Mouse (Mus musculus): ENCODE results near the gene Paics. TPM values are rescaled to one million over a fixed set of nuclear protein-coding genes. Genes with fewer than 3 reads are reported as not detected.
A peak's percentile ranks its signal among the peaks of the same experiment; 100 is the strongest.

The Paics gene
- polyA plus RNA-seq, 1 experiment from 2014 or later: 223 TPM

- 3% methylated on average over 17 of the region's 17 CpGs for WGBS
- no peaks in the 10 kb centered on the region for H3K9me3 ChIP-seq (replicated peaks)
- peak overlapping the region; percentile 81 for H3K4me2 ChIP-seq (replicated peaks)
- H3K9ac ChIP-seq: peak overlapping the region; percentile 72
- H3K4me3 ChIP-seq (replicated peaks): peak overlapping the region; percentile 97
- peaks cover 20% of the 10 kb centered on the region for H3K4me1 ChIP-seq
- no peak overlapping the region; the same call in 1 of the 2 replicates for H3K27ac ChIP-seq (replicated peaks)
- ATAC-seq (ENCODE audit: insufficient number of reproducible peaks, low FRiP score, low TSS enrichment, low read depth): no peak; the same call in 1 of the 2 replicates
- H3K36me3 ChIP-seq: peaks cover 34% of the 10 kb centered on the region
- H3K27me3 ChIP-seq: no peaks in the 10 kb centered on the region
Observed at GRCm38 (mm10) chr5:76974207-76974553, 23.1 kb downstream of the Paics start.

- Histone ChIP-seq H3K9me3 (replicated peaks) (no peaks in the 10 kb centered on the region), H3K27me3 (no peaks in the 10 kb centered on the region), H3K4me2 (replicated peaks) (peak within 1 kb of the TSS; percentile 81), H3K36me3 (peaks cover 36% of the 10 kb centered on the region), H3K4me3 (replicated peaks) (peak within 1 kb of the TSS; percentile 97), H3K27ac (replicated peaks) (peak within 1 kb of the TSS; percentile 95), H3K4me1 (peaks cover 20% of the 10 kb centered on the region), H3K9ac (peak within 1 kb of the TSS; percentile 84)
- under 1% methylated on average over 60 of the region's 60 CpGs for WGBS
- ATAC-seq (ENCODE audit: insufficient number of reproducible peaks, low FRiP score, low TSS enrichment, low read depth): peak; percentile 93
Observed at GRCm38 (mm10) chr5:76974554-76975285, 23.6 kb downstream of the Paics start, which contains the start of gene Srp72. Gene Srp72 (plus strand): TSS chr5:76974683.

- Histone ChIP-seq H3K4me3 (replicated peaks) (peak overlapping the region; percentile 97), H3K36me3 (peaks cover 32% of the 10 kb centered on the region), H3K4me2 (replicated peaks) (peak overlapping the region; percentile 81), H3K27me3 (no peaks in the 10 kb centered on the region), H3K9me3 (replicated peaks) (no peaks in the 10 kb centered on the region), H3K27ac (replicated peaks) (no peak overlapping the region), H3K4me1 (peaks cover 20% of the 10 kb centered on the region), H3K9ac (no peak overlapping the region)
- WGBS: 80% methylated on average over 8 of the region's 8 CpGs
- ATAC-seq (ENCODE audit: insufficient number of reproducible peaks, low FRiP score, low TSS enrichment, low read depth): no peak
Observed at GRCm38 (mm10) chr5:76975736-76976135, 24.6 kb downstream of the Paics start.

- Histone ChIP-seq H3K27me3 (no peaks in the 10 kb centered on the region), H3K36me3 (peaks cover 73% of the 10 kb centered on the region), H3K4me1 (no peaks in the 10 kb centered on the region), H3K4me3 (replicated peaks) (no peak overlapping the region), H3K4me2 (replicated peaks) (no peak overlapping the region), H3K9ac (no peak overlapping the region), H3K9me3 (replicated peaks) (no peaks in the 10 kb centered on the region), H3K27ac (replicated peaks) (no peak overlapping the region)
- no peak for ATAC-seq (ENCODE audit: insufficient number of reproducible peaks, low FRiP score, low TSS enrichment, low read depth)
- 91% methylated on average over 11 of the region's 11 CpGs for WGBS
Observed at GRCm38 (mm10) chr5:76984015-76984414, 32.9 kb downstream of the Paics start.

GRCm38 (mm10) chr5:76990789-76991188 lies 39.7 kb downstream of the Paics start:
- Histone ChIP-seq H3K4me1 (no peaks in the 10 kb centered on the region), H3K9ac (no peak overlapping the region), H3K27ac (replicated peaks) (no peak overlapping the region), H3K4me3 (replicated peaks) (no peak overlapping the region), H3K36me3 (peaks cover 73% of the 10 kb centered on the region), H3K27me3 (no peaks in the 10 kb centered on the region), H3K4me2 (replicated peaks) (no peak overlapping the region), H3K9me3 (replicated peaks) (no peaks in the 10 kb centered on the region)
- 91% methylated on average over 3 of the region's 3 CpGs for WGBS
- ATAC-seq (ENCODE audit: insufficient number of reproducible peaks, low FRiP score, low TSS enrichment, low read depth): no peak

GRCm38 (mm10) chr5:76993174-76993814 lies 42.2 kb downstream of the Paics start:
- no peak for ATAC-seq (ENCODE audit: insufficient number of reproducible peaks, low FRiP score, low TSS enrichment, low read depth)
- Histone ChIP-seq H3K4me1 (no peaks in the 10 kb centered on the region), H3K27ac (replicated peaks) (no peak overlapping the region), H3K9ac (no peak overlapping the region), H3K9me3 (replicated peaks) (no peaks in the 10 kb centered on the region), H3K27me3 (no peaks in the 10 kb centered on the region), H3K4me2 (replicated peaks) (no peak overlapping the region), H3K36me3 (peaks cover 82% of the 10 kb centered on the region), H3K4me3 (replicated peaks) (no peak overlapping the region)
- WGBS: 93% methylated on average over 5 of the region's 5 CpGs

- no peak overlapping the region for H3K9ac ChIP-seq
- no peaks in the 10 kb centered on the region for H3K4me1 ChIP-seq
- 43% methylated on average over 5 of the region's 5 CpGs for WGBS
- no peak overlapping the region for H3K27ac ChIP-seq (replicated peaks)
- no peaks in the 10 kb centered on the region for H3K9me3 ChIP-seq (replicated peaks)
- no peak overlapping the region for H3K4me2 ChIP-seq (replicated peaks)
- H3K27me3 ChIP-seq: no peaks in the 10 kb centered on the region
- no peak overlapping the region for H3K4me3 ChIP-seq (replicated peaks)
- peaks cover 68% of the 10 kb centered on the region for H3K36me3 ChIP-seq
- ATAC-seq (ENCODE audit: insufficient number of reproducible peaks, low FRiP score, low TSS enrichment, low read depth): no peak
Observed at GRCm38 (mm10) chr5:76998416-76998815, 47.3 kb downstream of the Paics start.

GRCm38 (mm10) chr5:77001192-77001591 lies 50.1 kb downstream of the Paics start:
- H3K9ac ChIP-seq: no peak overlapping the region
- no peak for ATAC-seq (ENCODE audit: insufficient number of reproducible peaks, low FRiP score, low TSS enrichment, low read depth)
- 91% methylated on average over 17 of the region's 17 CpGs for WGBS
- H3K4me1 ChIP-seq: no peaks in the 10 kb centered on the region
- no peaks in the 10 kb centered on the region for H3K27me3 ChIP-seq
- no peak overlapping the region for H3K4me3 ChIP-seq (replicated peaks)
- no peak overlapping the region for H3K27ac ChIP-seq (replicated peaks)
- H3K9me3 ChIP-seq (replicated peaks): no peaks in the 10 kb centered on the region
- peaks cover 44% of the 10 kb centered on the region for H3K36me3 ChIP-seq
- H3K4me2 ChIP-seq (replicated peaks): no peak overlapping the region

- Histone ChIP-seq H3K27me3 (no peaks in the 10 kb centered on the region), H3K36me3 (peaks cover 18% of the 10 kb centered on the region), H3K9ac (no peak within 1 kb of the TSS), H3K9me3 (replicated peaks) (no peaks in the 10 kb centered on the region), H3K4me3 (replicated peaks) (no peak within 1 kb of the TSS), H3K27ac (replicated peaks) (no peak within 1 kb of the TSS), H3K4me2 (replicated peaks) (no peak within 1 kb of the TSS), H3K4me1 (no peaks in the 10 kb centered on the region)
- no peak for ATAC-seq (ENCODE audit: insufficient number of reproducible peaks, low FRiP score, low TSS enrichment, low read depth)
- WGBS: 91% methylated on average over 6 of the region's 6 CpGs
Observed at GRCm38 (mm10) chr5:77004051-77004821, 53.1 kb downstream of the Paics start, which contains the start of gene Arl9. Gene Arl9 (plus strand): TSS chr5:77004055.

- no peak overlapping the region for H3K9ac ChIP-seq
- H3K27me3 ChIP-seq: no peaks in the 10 kb centered on the region
- H3K27ac ChIP-seq (replicated peaks): no peak overlapping the region
- H3K4me3 ChIP-seq (replicated peaks): no peak overlapping the region
- no peaks in the 10 kb centered on the region for H3K4me1 ChIP-seq
- no peak overlapping the region for H3K4me2 ChIP-seq (replicated peaks)
- no peaks in the 10 kb centered on the region for H3K9me3 ChIP-seq (replicated peaks)
- no peak for ATAC-seq (ENCODE audit: insufficient number of reproducible peaks, low FRiP score, low TSS enrichment, low read depth)
- H3K36me3 ChIP-seq: no peaks in the 10 kb centered on the region
- 86% methylated on average over 9 of the region's 9 CpGs for WGBS
Observed at GRCm38 (mm10) chr5:77010352-77010751, 59.2 kb downstream of the Paics start.

GRCm38 (mm10) chr5:77011082-77011481 lies 60.0 kb downstream of the Paics start:
- H3K4me1 ChIP-seq: peaks cover 1% of the 10 kb centered on the region; the same call in 1 of the 2 replicates
- no peaks in the 10 kb centered on the region for H3K27me3 ChIP-seq
- 62% methylated on average over 3 of the region's 3 CpGs for WGBS
- H3K36me3 ChIP-seq: no peaks in the 10 kb centered on the region
- H3K4me3 ChIP-seq (replicated peaks): no peak overlapping the region
- no peak for ATAC-seq (ENCODE audit: insufficient number of reproducible peaks, low FRiP score, low TSS enrichment, low read depth)
- H3K9ac ChIP-seq: no peak overlapping the region
- no peaks in the 10 kb centered on the region for H3K9me3 ChIP-seq (replicated peaks)
- H3K27ac ChIP-seq (replicated peaks): no peak overlapping the region
- H3K4me2 ChIP-seq (replicated peaks): no peak overlapping the region
